Mouse (Mus musculus): Measurements from ENCODE around the gene Chst14. TPM values are rescaled to one million over a fixed set of nuclear protein-coding genes. Genes with fewer than 3 reads are reported as not detected.

Chst14 gene
- polyA plus RNA-seq, 1 experiment from 2014 or later, result 17.1 TPM

GRCm38 (mm10) chr2:118913551-118914276 is 12.6 kb upstream of the Chst14 start:
- Histone ChIP-seq H3K9ac (ENCODE audit: low read length) (0 out of 2 replicates have a peak overlapping the region, but pooled peaks have one; percentile 34), H3K27me3 (ENCODE audit: control insufficient read depth, insufficient read depth, low read length) (no peaks in the 10 kb centered on the region), H3K36me3 (ENCODE audit: control insufficient read depth, insufficient read depth) (no peaks in the 10 kb centered on the region), H3K4me1 (ENCODE audit: control insufficient read depth, insufficient read depth, low read length) (peaks cover 19% of the 10 kb centered on the region), H3K27ac (ENCODE audit: low read length) (no peak overlapping the region), H3K9me3 (replicated peaks; ENCODE audit: control insufficient read depth, low read length) (no peaks in the 10 kb centered on the region), H3K4me2 (ENCODE audit: low read depth, low read length) (peak overlapping the region; percentile 24; the same call in 1 of the 2 replicates), H3K4me3 (ENCODE audit: low read length) (no peak overlapping the region)
- 46% methylated on average over 11 of the region's 11 CpGs for WGBS
- ATAC-seq (replicated peaks; ENCODE audit: extremely low read depth, insufficient read depth, low FRiP score), result no peak

DNA sequence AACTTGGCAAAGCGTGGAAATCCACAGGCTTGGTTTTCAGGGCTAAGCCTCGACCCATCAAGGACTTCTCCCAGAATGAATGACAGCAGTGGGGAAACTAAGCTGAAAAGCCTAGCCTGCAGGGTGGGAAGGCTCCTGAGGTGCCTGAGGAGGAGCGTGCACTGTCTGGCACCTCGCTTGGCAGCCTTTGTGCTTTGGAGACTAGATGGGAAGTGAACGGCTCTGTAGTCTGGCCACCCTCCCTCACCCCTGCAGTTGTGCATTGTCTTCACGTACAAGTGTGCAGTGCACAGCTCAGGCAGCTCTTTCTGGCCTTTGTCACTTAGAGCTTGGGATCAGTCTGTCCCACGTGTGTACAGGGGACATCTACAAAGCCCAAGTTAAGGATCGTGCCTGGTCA is 11.6 kb upstream of the Chst14 start:
- H3K4me1 ChIP-seq (ENCODE audit: control insufficient read depth, insufficient read depth, low read length), result peaks cover 19% of the 10 kb centered on the region

DNA sequence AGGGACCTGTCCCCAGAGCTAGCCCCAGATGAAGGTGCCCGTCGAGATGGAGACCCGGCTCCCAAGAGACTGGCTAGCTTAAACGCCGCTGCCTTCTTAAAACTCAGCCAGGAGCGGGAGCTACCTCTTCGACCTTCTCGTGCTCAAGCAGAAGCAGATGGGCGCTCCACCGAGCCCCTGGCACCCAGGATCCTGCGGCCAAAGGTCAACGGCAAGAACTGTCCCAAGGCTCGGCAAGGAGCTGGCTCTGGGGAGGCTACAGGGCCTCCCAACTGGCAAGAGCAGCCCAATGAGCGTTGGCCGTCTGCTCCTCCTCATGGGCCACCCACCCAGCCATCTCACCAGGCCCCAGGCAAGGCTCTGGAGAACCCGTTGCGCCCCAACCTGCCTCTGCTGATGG is 9.9 kb upstream of the Chst14 start:
- WGBS, result 92% methylated on average over 17 of the region's 17 CpGs
- Histone ChIP-seq H3K27ac (ENCODE audit: low read length) (no peak overlapping the region), H3K9me3 (replicated peaks; ENCODE audit: control insufficient read depth, low read length) (no peaks in the 10 kb centered on the region), H3K27me3 (ENCODE audit: control insufficient read depth, insufficient read depth, low read length) (no peaks in the 10 kb centered on the region), H3K4me2 (ENCODE audit: low read depth, low read length) (no peak overlapping the region), H3K36me3 (ENCODE audit: control insufficient read depth, insufficient read depth) (peaks cover 3% of the 10 kb centered on the region; the same call in 1 of the 2 replicates), H3K9ac (ENCODE audit: low read length) (no peak overlapping the region), H3K4me3 (ENCODE audit: low read length) (no peak overlapping the region), H3K4me1 (ENCODE audit: control insufficient read depth, insufficient read depth, low read length) (peaks cover 19% of the 10 kb centered on the region)
- ATAC-seq (replicated peaks; ENCODE audit: extremely low read depth, insufficient read depth, low FRiP score), result no peak

More for the DNA sequence above, 11.6 kb upstream of the Chst14 start:
- no peak for ATAC-seq (replicated peaks; ENCODE audit: extremely low read depth, insufficient read depth, low FRiP score)
- no peak overlapping the region for H3K4me2 ChIP-seq (ENCODE audit: low read depth, low read length)
- no peak overlapping the region for H3K4me3 ChIP-seq (ENCODE audit: low read length)
- no peak overlapping the region for H3K27ac ChIP-seq (ENCODE audit: low read length)
- H3K9ac ChIP-seq (ENCODE audit: low read length), result no peak overlapping the region
- no peaks in the 10 kb centered on the region for H3K9me3 ChIP-seq (replicated peaks; ENCODE audit: control insufficient read depth, low read length)
- no peaks in the 10 kb centered on the region for H3K27me3 ChIP-seq (ENCODE audit: control insufficient read depth, insufficient read depth, low read length)
- no peaks in the 10 kb centered on the region for H3K36me3 ChIP-seq (ENCODE audit: control insufficient read depth, insufficient read depth)
- WGBS, result 55% methylated on average over 8 of the region's 8 CpGs

- Histone ChIP-seq H3K4me1 (ENCODE audit: control insufficient read depth, insufficient read depth, low read length) (peaks cover 16% of the 10 kb centered on the region), H3K9ac (ENCODE audit: low read length) (no peak overlapping the region), H3K27me3 (ENCODE audit: control insufficient read depth, insufficient read depth, low read length) (no peaks in the 10 kb centered on the region), H3K4me3 (ENCODE audit: low read length) (no peak overlapping the region), H3K9me3 (replicated peaks; ENCODE audit: control insufficient read depth, low read length) (no peaks in the 10 kb centered on the region), H3K27ac (ENCODE audit: low read length) (no peak overlapping the region), H3K36me3 (ENCODE audit: control insufficient read depth, insufficient read depth) (peaks cover 7% of the 10 kb centered on the region), H3K4me2 (ENCODE audit: low read depth, low read length) (no peak overlapping the region)
- ATAC-seq (replicated peaks; ENCODE audit: extremely low read depth, insufficient read depth, low FRiP score), result no peak
- WGBS, result 54% methylated on average over 1 of the region's 1 CpGs
Observed at GRCm38 (mm10) chr2:118918543-118918942, 7.8 kb upstream of the Chst14 start.

DNA sequence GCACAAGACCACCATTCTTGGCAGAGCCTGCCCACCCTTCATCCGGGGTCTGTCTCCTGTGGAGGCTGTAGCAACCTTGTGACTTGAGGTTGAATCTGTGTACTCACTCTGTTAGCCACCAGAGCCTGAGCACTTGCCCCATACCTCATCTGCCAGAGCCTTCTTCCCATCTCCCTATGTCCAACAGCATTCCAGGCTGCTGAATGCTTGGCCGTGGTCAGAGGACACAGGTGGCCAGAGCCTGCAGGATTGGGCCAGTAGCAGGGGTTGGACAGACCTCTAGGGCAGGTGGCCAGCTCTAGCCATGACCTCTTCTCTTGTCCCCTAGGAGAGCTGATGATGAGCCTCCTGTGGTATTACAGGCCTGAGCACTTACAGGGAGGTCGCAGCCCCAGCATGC is 5.9 kb upstream of the Chst14 start:
- ATAC-seq (replicated peaks; ENCODE audit: extremely low read depth, insufficient read depth, low FRiP score), result no peak
- peaks cover 4% of the 10 kb centered on the region for H3K4me1 ChIP-seq (ENCODE audit: control insufficient read depth, insufficient read depth, low read length)
- 83% methylated on average over 3 of the region's 3 CpGs for WGBS
- H3K36me3 ChIP-seq (ENCODE audit: control insufficient read depth, insufficient read depth), result peaks cover 7% of the 10 kb centered on the region
- H3K4me2 ChIP-seq (ENCODE audit: low read depth, low read length), result no peak overlapping the region
- no peak overlapping the region for H3K4me3 ChIP-seq (ENCODE audit: low read length)
- no peak overlapping the region for H3K9ac ChIP-seq (ENCODE audit: low read length)
- no peaks in the 10 kb centered on the region for H3K27me3 ChIP-seq (ENCODE audit: control insufficient read depth, insufficient read depth, low read length)
- H3K27ac ChIP-seq (ENCODE audit: low read length), result no peak overlapping the region
- no peaks in the 10 kb centered on the region for H3K9me3 ChIP-seq (replicated peaks; ENCODE audit: control insufficient read depth, low read length)

DNA sequence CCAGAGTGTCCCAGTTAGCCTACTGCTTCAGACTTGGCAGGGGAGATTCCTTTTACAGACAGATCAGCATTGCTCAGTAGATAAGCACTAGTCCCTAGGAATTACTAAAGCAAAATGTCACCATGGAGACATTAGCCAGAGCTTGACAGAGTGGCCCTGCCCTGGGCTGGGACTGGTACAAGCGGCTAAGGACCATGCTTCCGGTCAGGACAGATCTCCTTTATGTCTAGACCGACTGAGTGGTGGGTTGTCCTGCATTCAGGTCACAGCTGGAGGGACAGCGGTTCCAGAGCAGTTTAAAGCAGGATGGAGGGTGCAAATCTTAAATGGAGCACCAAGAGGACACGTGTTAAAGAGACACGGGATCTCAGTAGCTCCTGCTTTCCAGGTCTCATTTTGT is 344 bp upstream of the Chst14 start:
- peak overlapping the region; percentile 80 for H3K4me3 ChIP-seq (ENCODE audit: low read length)

GRCm38 (mm10) chr2:118926998-118927739 is 873 bp downstream of the Chst14 start:
- no peak overlapping the region; the same call in 1 of the 2 replicates for H3K27ac ChIP-seq (ENCODE audit: low read length)
- ATAC-seq (replicated peaks; ENCODE audit: extremely low read depth, insufficient read depth, low FRiP score), result no peak
- H3K27me3 ChIP-seq (ENCODE audit: control insufficient read depth, insufficient read depth, low read length), result no peaks in the 10 kb centered on the region
- peak overlapping the region; percentile 80 for H3K4me3 ChIP-seq (ENCODE audit: low read length)
- H3K36me3 ChIP-seq (ENCODE audit: control insufficient read depth, insufficient read depth), result peaks cover 4% of the 10 kb centered on the region; the same call in 1 of the 2 replicates
- WGBS, result 27% methylated on average over 31 of the region's 31 CpGs
- H3K9me3 ChIP-seq (replicated peaks; ENCODE audit: control insufficient read depth, low read length), result no peaks in the 10 kb centered on the region
- peaks cover 11% of the 10 kb centered on the region for H3K4me1 ChIP-seq (ENCODE audit: control insufficient read depth, insufficient read depth, low read length)
- H3K4me2 ChIP-seq (ENCODE audit: low read depth, low read length), result peak overlapping the region; percentile 82
- H3K9ac ChIP-seq (ENCODE audit: low read length), result peak overlapping the region; percentile 86

More for the DNA sequence above, 344 bp upstream of the Chst14 start:
- Histone ChIP-seq H3K9ac (ENCODE audit: low read length) (peak overlapping the region; percentile 86), H3K9me3 (replicated peaks; ENCODE audit: control insufficient read depth, low read length) (no peaks in the 10 kb centered on the region), H3K4me2 (ENCODE audit: low read depth, low read length) (peak overlapping the region; percentile 82), H3K36me3 (ENCODE audit: control insufficient read depth, insufficient read depth) (peaks cover 4% of the 10 kb centered on the region; the same call in 1 of the 2 replicates), H3K27ac (ENCODE audit: low read length) (peak overlapping the region; percentile 51), H3K27me3 (ENCODE audit: control insufficient read depth, insufficient read depth, low read length) (no peaks in the 10 kb centered on the region), H3K4me1 (ENCODE audit: control insufficient read depth, insufficient read depth, low read length) (peaks cover 11% of the 10 kb centered on the region)
- WGBS, result under 1% methylated on average over 6 of the region's 6 CpGs
- peak; percentile 33 for ATAC-seq (replicated peaks; ENCODE audit: extremely low read depth, insufficient read depth, low FRiP score)

GRCm38 (mm10) chr2:118941341-118941740 is 15.0 kb downstream of the Chst14 start:
- no peak overlapping the region for H3K4me3 ChIP-seq (ENCODE audit: low read length)
- H3K4me1 ChIP-seq (ENCODE audit: control insufficient read depth, insufficient read depth, low read length), result no peaks in the 10 kb centered on the region
- ATAC-seq (replicated peaks; ENCODE audit: extremely low read depth, insufficient read depth, low FRiP score), result no peak
- 67% methylated on average over 7 of the region's 7 CpGs for WGBS
- H3K9ac ChIP-seq (ENCODE audit: low read length), result no peak overlapping the region
- no peak overlapping the region for H3K4me2 ChIP-seq (ENCODE audit: low read depth, low read length)
- no peaks in the 10 kb centered on the region for H3K9me3 ChIP-seq (replicated peaks; ENCODE audit: control insufficient read depth, low read length)
- no peak overlapping the region for H3K27ac ChIP-seq (ENCODE audit: low read length)
- 0 out of 2 replicates have a peak, but pooled peaks cover 2% of the 10 kb centered on the region for H3K27me3 ChIP-seq (ENCODE audit: control insufficient read depth, insufficient read depth, low read length)
- H3K36me3 ChIP-seq (ENCODE audit: control insufficient read depth, insufficient read depth), result no peaks in the 10 kb centered on the region

- H3K27ac ChIP-seq (ENCODE audit: low read length), result no peak overlapping the region
- no peak overlapping the region for H3K4me2 ChIP-seq (ENCODE audit: low read depth, low read length)
- H3K9me3 ChIP-seq (replicated peaks; ENCODE audit: control insufficient read depth, low read length), result no peaks in the 10 kb centered on the region
- H3K36me3 ChIP-seq (ENCODE audit: control insufficient read depth, insufficient read depth), result no peaks in the 10 kb centered on the region
- H3K4me1 ChIP-seq (ENCODE audit: control insufficient read depth, insufficient read depth, low read length), result no peaks in the 10 kb centered on the region
- no peak for ATAC-seq (replicated peaks; ENCODE audit: extremely low read depth, insufficient read depth, low FRiP score)
- no peaks in the 10 kb centered on the region for H3K27me3 ChIP-seq (ENCODE audit: control insufficient read depth, insufficient read depth, low read length)
- no peak overlapping the region for H3K9ac ChIP-seq (ENCODE audit: low read length)
- H3K4me3 ChIP-seq (ENCODE audit: low read length), result no peak overlapping the region
- WGBS, result 82% methylated on average over 6 of the region's 6 CpGs
Observed at GRCm38 (mm10) chr2:118943232-118943631, 16.9 kb downstream of the Chst14 start.

All from heart, embryonic 16.5 days (tissue).